Comparison of ENCODE assay signal across 9 mouse cellular contexts in genomic region chr17:26601926-26602325, GRCm38 (mm10). TPM values are rescaled to one million over a fixed set of nuclear protein-coding genes. Genes with fewer than 3 reads are reported as not detected.
DNase-seq lines count a peak whose midpoint lies in the region; ATAC-seq and TF ChIP-seq lines count a peak whose summit lies in the region.
"Had no signal": no experiment of that assay in that cellular context is flagged by ENCODE, and none has a peak within 500 bp of the region (broad histone marks: within the 10 kb centered on the region; RNA-seq: fewer than 3 reads in every experiment).

No protein-coding gene starts in this region.

- no peaks in the 10 kb centered on the region for H3K36me3 ChIP-seq in kidney, adult 2 months (ENCODE audit: control insufficient read depth, insufficient read depth, low read length)
- peaks cover 49% of the 10 kb centered on the region for H3K36me3 ChIP-seq in E14TG2a.4 (ENCODE audit: insufficient read depth, low read length)
- no peaks in the 10 kb centered on the region; the same call in 1 of the 2 replicates for H3K36me3 ChIP-seq in embryonic facial prominence, embryonic 15.5 days
- H3K36me3 ChIP-seq in liver, postnatal 0 days (replicated peaks; ENCODE audit: insufficient read depth, low read length): no peaks in the 10 kb centered on the region

- H3K9ac ChIP-seq in embryonic facial prominence, embryonic 15.5 days: no peak overlapping the region
- H3K9ac ChIP-seq in liver, postnatal 0 days (replicated peaks): peak overlapping the region; percentile 46

- no peak for TF ChIP-seq CTCF in kidney, adult 2 months (conservative IDR thresholded peaks at IDR 0.05; ENCODE audit: insufficient read depth, insufficient read length, low read depth, low read length)
- TF ChIP-seq CTCF in E14TG2a.4 (conservative IDR thresholded peaks at IDR 0.05; ENCODE audit: low read length): no peak
- TF ChIP-seq CTCF in liver, postnatal 0 days (IDR thresholded peaks at IDR 0.05; ENCODE audit: low read depth): no peak

- H3K27ac ChIP-seq in kidney, adult 2 months (ENCODE audit: insufficient read depth, low read depth, low read length): 0 out of 2 replicates have a peak overlapping the region, but pooled peaks have one; percentile 26
- peak overlapping the region; percentile 71 for H3K27ac ChIP-seq in embryonic facial prominence, embryonic 15.5 days (replicated peaks)
- H3K27ac ChIP-seq in liver, postnatal 0 days (ENCODE audit: low read depth): peak overlapping the region; percentile 86

- H3K4me1 ChIP-seq in kidney, adult 2 months (ENCODE audit: control insufficient read depth, insufficient read depth, low read length): peaks cover 20% of the 10 kb centered on the region
- peaks cover 95% of the 10 kb centered on the region for H3K4me1 ChIP-seq in E14TG2a.4 (replicated peaks; ENCODE audit: low read depth, low read length)
- H3K4me1 ChIP-seq in embryonic facial prominence, embryonic 15.5 days: peaks cover 38% of the 10 kb centered on the region
- peaks cover 31% of the 10 kb centered on the region for H3K4me1 ChIP-seq in liver, postnatal 0 days (ENCODE audit: insufficient read depth)

- WGBS in kidney, adult 2 months: 46% methylated on average over 6 of the region's 6 CpGs
- 48% methylated on average over 6 of the region's 6 CpGs for WGBS in embryonic facial prominence, embryonic 15.5 days
- WGBS in liver, postnatal 0 days (ENCODE audit: insufficient replicate concordance): 51% methylated on average over 6 of the region's 6 CpGs

- H3K9me3 ChIP-seq in E14TG2a.4 (ENCODE audit: low read length): no peaks in the 10 kb centered on the region
- no peaks in the 10 kb centered on the region for H3K9me3 ChIP-seq in embryonic facial prominence, embryonic 15.5 days (replicated peaks)
- no peaks in the 10 kb centered on the region for H3K9me3 ChIP-seq in liver, postnatal 0 days (ENCODE audit: low read length)

- no peaks in the 10 kb centered on the region for H3K27me3 ChIP-seq in kidney, adult 2 months (replicated peaks; ENCODE audit: control insufficient read depth, insufficient read depth, low read length)
- H3K27me3 ChIP-seq in E14TG2a.4 (ENCODE audit: insufficient read depth, low read length): no peaks in the 10 kb centered on the region
- no peaks in the 10 kb centered on the region for H3K27me3 ChIP-seq in embryonic facial prominence, embryonic 15.5 days
- no peaks in the 10 kb centered on the region for H3K27me3 ChIP-seq in liver, postnatal 0 days (ENCODE audit: insufficient read depth, low read length)

- H3K4me2 ChIP-seq in embryonic facial prominence, embryonic 15.5 days (replicated peaks): no peak overlapping the region
- H3K4me2 ChIP-seq in liver, postnatal 0 days (ENCODE audit: low read depth, low read length): peak overlapping the region; percentile 16; the same call in 1 of the 2 replicates

- no peak for ATAC-seq in embryonic facial prominence, embryonic 15.5 days (ENCODE audit: insufficient number of reproducible peaks, low FRiP score, low TSS enrichment, low read depth)
- ATAC-seq in liver, postnatal 0 days: peak; percentile 77

- no peak overlapping the region for H3K4me3 ChIP-seq in kidney, adult 2 months (ENCODE audit: insufficient read depth, low read depth, low read length)
- H3K4me3 ChIP-seq in E14TG2a.4 (replicated peaks; ENCODE audit: low read length): peak overlapping the region; percentile 57
- H3K4me3 ChIP-seq in embryonic facial prominence, embryonic 15.5 days (replicated peaks): no peak overlapping the region
- no peak overlapping the region for H3K4me3 ChIP-seq in liver, postnatal 0 days (ENCODE audit: low read depth, low read length)

- TF ChIP-seq POLR2A in kidney, adult 2 months (IDR thresholded peaks at IDR 0.05; ENCODE audit: low read depth, low read length): no peak

- DNase-seq in kidney, adult 2 months: no peak
- no peak for DNase-seq in kidney, postnatal 36 days
- no peak for DNase-seq in liver, postnatal 0 days
- no peak for DNase-seq in frontal cortex, postnatal 36 days (ENCODE audit: low spot score in 2 of 2)
- no peak for DNase-seq in adrenal gland, postnatal 10 days
- DNase-seq in adrenal gland, postnatal 36 days: no peak
- DNase-seq: right cerebral cortex, postnatal 14 days had no signal

- no peak for TF ChIP-seq EP300 in liver, postnatal 0 days (IDR thresholded peaks at IDR 0.05; ENCODE audit: low read depth)

RNA-seq across cellular contexts. Expression of gene Dusp1, which starts 40.0 kb away (rescaled TPM):
- 52.4 and 66.1 TPM in 2 replicates for polyA plus RNA-seq in kidney, adult 2 months (2012; rRNA removed)
- polyA plus RNA-seq in embryonic facial prominence, embryonic 15.5 days (2015; fragmentation: Nextera tagmentation; extraction: Ambion mirVana): 28.4 and 33.3 TPM in 2 replicates
- polyA plus RNA-seq in liver, postnatal 0 days (2015; fragmentation: Nextera tagmentation; extraction: Ambion mirVana): 13.4 and 14.2 TPM in 2 replicates
- 10 to 100 TPM; 40.3 to 89.1 TPM for total RNA-seq in adrenal gland, postnatal 10 days (2021)
- total RNA-seq in adrenal gland, postnatal 36 days (2021): 10 to 100 TPM; 56.9 to 62.5 TPM

RNA-seq across cellular contexts. Expression of gene Ergic1, which starts 40.6 kb away (rescaled TPM):
- 131 and 141 TPM in 2 replicates for polyA plus RNA-seq in kidney, adult 2 months (2012; rRNA removed)
- 114 and 118 TPM in 2 replicates for polyA plus RNA-seq in embryonic facial prominence, embryonic 15.5 days (2015; fragmentation: Nextera tagmentation; extraction: Ambion mirVana)
- polyA plus RNA-seq in liver, postnatal 0 days (2015; fragmentation: Nextera tagmentation; extraction: Ambion mirVana): 34.4 and 35.0 TPM in 2 replicates
- 100 to 1,000 TPM; 137 to 143 TPM for total RNA-seq in adrenal gland, postnatal 10 days (2021)
- total RNA-seq in adrenal gland, postnatal 36 days (2021): 100 to 1,000 TPM; 159 to 160 TPM

Comparison
In these comparisons a context has a peak if more than half of its experiments do, and no peak if none do; other contexts are left out.
1. H3K27ac ChIP-seq: peak in every context shown above with its lines; median percentile 86 in liver, postnatal 0 days; 71 in embryonic facial prominence, embryonic 15.5 days; 26 in kidney, adult 2 months.